Mouse (Mus musculus) forebrain, embryonic 14.5 days (tissue): ENCODE data around the gene Gm12184. TPM values are rescaled to one million over a fixed set of nuclear protein-coding genes. Genes with fewer than 3 reads are reported as not detected.
"Not testable (repeated sequence)": the region's sequence is repeated elsewhere in the genome, so short reads cannot be mapped to it uniquely, and the experiment has no call there.

Experiments used
- ATAC-seq: fragments of 200-750 bp; cut with Nextera tagmentation; 2 replicates; pipeline ENCODE4 v1.8.0; 2017; ENCODE audit warnings: mild to moderate bottlenecking, moderate library complexity
- DNase-seq: peaks from one replicate; pipeline ENCODE4 v3.0.0-alpha.2; 2015; ENCODE audit warnings: low spot score
- H3K27ac ChIP-seq: fragments of 300-500 bp; sonication (generic); 2 replicates; pipeline ENCODE4 v1.5.1; 2014; ENCODE audit warnings: low read depth, mild to moderate bottlenecking, control low read depth, low read length, moderate library complexity
- H3K27me3 ChIP-seq: fragments of 300-500 bp; sonication (generic); replicated peaks from 2 replicates; pipeline ENCODE4 v1.6.1; 2014; ENCODE audit warnings: low read length, control low read depth, mixed read lengths; ENCODE audit not compliant: control insufficient read depth, insufficient read depth
- H3K36me3 ChIP-seq: fragments of 300-500 bp; sonication (generic); 2 replicates; pipeline ENCODE4 v1.6.1; 2014; ENCODE audit warnings: low read length, control low read depth; ENCODE audit not compliant: control insufficient read depth, insufficient read depth
- H3K4me1 ChIP-seq: fragments of 300-500 bp; sonication (generic); 2 replicates; pipeline ENCODE4 v1.6.1; 2014; ENCODE audit warnings: antibody characterized with exemption, low read length, control low read depth; ENCODE audit not compliant: control insufficient read depth, insufficient read depth
- H3K4me2 ChIP-seq: fragments of 300-500 bp; sonication (generic); 2 replicates; pipeline ENCODE4 v1.6.1; 2014; ENCODE audit warnings: mild to moderate bottlenecking, control low read depth, low read length
- H3K4me3 ChIP-seq: fragments of 300-500 bp; sonication (generic); 2 replicates; pipeline ENCODE4 v1.5.1; 2014; ENCODE audit warnings: low read depth, low read length, control low read depth
- H3K9ac ChIP-seq: fragments of 300-500 bp; sonication (generic); 2 replicates; pipeline ENCODE4 v1.6.1; 2014; ENCODE audit warnings: mild to moderate bottlenecking, low read length, control low read depth, moderate library complexity
- H3K9me3 ChIP-seq: fragments of 300-500 bp; sonication (generic); replicated peaks from 2 replicates; pipeline ENCODE4 v1.6.1; 2016; ENCODE audit warnings: low read length, control low read depth, mixed read lengths; ENCODE audit not compliant: control insufficient read depth
- WGBS: fragments of 180-500 bp; shearing (Covaris S2); extraction: QIAGEN DNeasy Blood & Tissue Kit; methylation state at CpG from one replicate; pipeline ENCODE4 v1.1.7; 2014; 5-methylcytosine and 5-hydroxymethylcytosine counted together
- polyA plus RNA-seq: library from polyadenylated mRNA; unstranded; fragments of >200 nt; fragmentation: Nextera tagmentation; extraction: Ambion mirVana; gene quantifications from 2 replicates; pipeline ENCODE4 v1.2.1, GENCODE M21; 2014

The Gm12184 gene
- polyA plus RNA-seq, 1 experiment from 2014 or later = 3.5 TPM

- H3K4me3 ChIP-seq = no peak overlapping the region
- ATAC-seq = no peak
- no peak overlapping the region for H3K27ac ChIP-seq
- no peak for DNase-seq
- H3K27me3 ChIP-seq = no peaks in the 10 kb centered on the region
- WGBS = 84% methylated on average over 4 of the region's 4 CpGs
- no peak overlapping the region for H3K9ac ChIP-seq
- H3K36me3 ChIP-seq = no peaks in the 10 kb centered on the region
- no peaks in the 10 kb centered on the region for H3K9me3 ChIP-seq
- H3K4me1 ChIP-seq = peaks cover 12% of the 10 kb centered on the region
- H3K4me2 ChIP-seq = no peak overlapping the region
Observed at GRCm38 (mm10) chr11:48851270-48851995, 25.0 kb upstream of the Gm12184 start.

- Histone ChIP-seq H3K4me1 (peaks cover 12% of the 10 kb centered on the region), H3K27me3 (no peaks in the 10 kb centered on the region), H3K4me3 (no peak overlapping the region), H3K9ac (no peak overlapping the region), H3K27ac (no peak overlapping the region), H3K36me3 (no peaks in the 10 kb centered on the region), H3K9me3 (no peaks in the 10 kb centered on the region), H3K4me2 (no peak overlapping the region)
- DNase-seq = no peak
- ATAC-seq = no peak
- WGBS = 35% methylated on average over 2 of the region's 2 CpGs
Observed at GRCm38 (mm10) chr11:48850240-48850639, 23.8 kb upstream of the Gm12184 start.

- Histone ChIP-seq H3K9me3 (no peaks in the 10 kb centered on the region), H3K4me1 (no peaks in the 10 kb centered on the region), H3K4me2 (no peak overlapping the region), H3K27ac (no peak overlapping the region), H3K36me3 (no peaks in the 10 kb centered on the region), H3K27me3 (no peaks in the 10 kb centered on the region), H3K4me3 (no peak overlapping the region), H3K9ac (no peak overlapping the region)
- WGBS = 54% methylated on average over 5 of the region's 5 CpGs
- DNase-seq (no peak), ATAC-seq (no peak)
Observed at GRCm38 (mm10) chr11:48846881-48847280, 20.4 kb upstream of the Gm12184 start.

- not testable (repeated sequence) for ATAC-seq, H3K4me3 ChIP-seq, H3K4me2 ChIP-seq, H3K9ac ChIP-seq, H3K4me1 ChIP-seq, DNase-seq, H3K27me3 ChIP-seq, H3K36me3 ChIP-seq, H3K27ac ChIP-seq, H3K9me3 ChIP-seq
- WGBS = 78% methylated on average over 2 of the region's 2 CpGs
Observed at GRCm38 (mm10) chr11:48846362-48846761, 19.9 kb upstream of the Gm12184 start.

DNA sequence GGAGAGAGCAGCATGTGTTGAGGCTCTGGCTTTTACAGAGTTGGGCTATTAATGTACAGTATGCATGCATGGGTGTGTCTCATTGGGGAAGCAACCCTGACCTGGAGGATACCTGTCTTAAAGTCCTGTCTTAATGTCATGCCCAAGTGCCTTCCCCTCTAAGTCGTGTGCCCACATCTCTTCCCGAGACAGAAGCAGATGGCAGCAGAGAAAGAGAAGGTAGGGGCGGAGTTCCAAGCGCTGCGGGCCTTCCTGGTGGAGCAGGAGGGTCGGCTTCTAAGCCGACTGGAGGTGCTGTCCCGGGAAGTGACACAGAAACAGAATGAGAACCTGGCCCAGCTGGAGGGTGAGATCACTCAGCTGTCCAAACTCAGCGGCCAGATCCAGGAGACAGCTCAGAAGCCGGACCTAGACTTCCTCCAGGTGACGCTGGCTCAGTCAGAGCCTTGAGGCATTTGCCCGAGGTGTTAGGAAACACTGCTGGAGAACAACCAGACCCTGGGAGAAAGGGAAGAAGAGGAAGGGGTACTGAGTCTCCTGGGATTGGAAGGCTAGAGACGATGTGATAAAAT lies 18.9 kb upstream of the Gm12184 start:
- no peaks in the 10 kb centered on the region for H3K4me1 ChIP-seq
- no peak overlapping the region for H3K4me3 ChIP-seq
- no peak overlapping the region for H3K27ac ChIP-seq
- 39% methylated on average over 13 of the region's 13 CpGs for WGBS
- ATAC-seq = no peak
- H3K27me3 ChIP-seq = no peaks in the 10 kb centered on the region
- no peak overlapping the region for H3K4me2 ChIP-seq
- no peak for DNase-seq
- no peaks in the 10 kb centered on the region for H3K9me3 ChIP-seq
- H3K9ac ChIP-seq = no peak overlapping the region
- no peaks in the 10 kb centered on the region for H3K36me3 ChIP-seq

DNA sequence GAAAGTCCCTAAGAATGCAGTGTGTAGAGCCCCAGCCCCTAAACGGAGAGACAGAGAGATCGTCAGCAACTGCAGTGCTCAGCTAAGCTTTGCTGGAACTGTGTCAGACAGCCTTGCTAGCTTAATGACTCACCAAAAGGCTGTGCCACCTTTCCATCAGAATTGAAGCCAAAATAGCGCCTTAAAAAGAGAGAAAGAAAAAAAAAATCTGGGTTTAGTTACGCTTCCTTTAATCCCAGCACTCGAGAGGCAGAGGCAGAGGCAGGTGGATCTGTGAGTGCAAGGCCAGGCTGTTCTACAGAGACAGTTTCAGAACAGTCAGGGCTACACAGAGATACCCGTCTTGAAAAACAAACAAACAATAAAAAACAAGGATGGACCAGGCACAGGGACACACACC lies 17.9 kb upstream of the Gm12184 start:
- H3K9ac ChIP-seq = no peak overlapping the region
- no peak overlapping the region for H3K4me3 ChIP-seq
- no peak overlapping the region for H3K4me2 ChIP-seq
- ATAC-seq (no peak), DNase-seq (no peak)
- no peaks in the 10 kb centered on the region for H3K9me3 ChIP-seq
- H3K27ac ChIP-seq = no peak overlapping the region
- H3K27me3 ChIP-seq = no peaks in the 10 kb centered on the region
- 53% methylated on average over 6 of the region's 6 CpGs for WGBS
- H3K4me1 ChIP-seq = no peaks in the 10 kb centered on the region
- H3K36me3 ChIP-seq = no peaks in the 10 kb centered on the region

DNA sequence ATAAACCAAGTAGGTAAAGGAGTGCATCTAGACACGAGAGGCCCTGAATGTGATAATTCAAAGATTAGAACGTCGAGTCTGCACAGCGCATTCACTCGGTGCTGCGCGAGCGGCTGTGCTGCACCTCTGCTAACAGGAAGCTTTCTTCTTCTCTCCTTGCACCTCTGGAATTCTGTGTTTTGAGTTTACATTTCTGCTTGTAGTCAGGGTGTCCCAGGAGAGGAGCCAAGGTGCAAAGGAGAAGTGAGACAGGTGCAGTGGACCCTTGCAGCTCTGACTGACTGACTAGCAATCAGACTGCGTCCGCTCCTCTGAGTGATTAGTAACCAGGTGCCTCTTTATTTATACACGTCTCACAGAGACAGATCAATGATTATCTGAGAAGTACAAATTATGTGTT lies 16.7 kb upstream of the Gm12184 start:
- H3K4me3 ChIP-seq = no peak overlapping the region
- H3K36me3 ChIP-seq = no peaks in the 10 kb centered on the region
- no peak overlapping the region for H3K9ac ChIP-seq
- H3K9me3 ChIP-seq = no peaks in the 10 kb centered on the region
- H3K4me1 ChIP-seq = peaks cover 2% of the 10 kb centered on the region; the same call in 1 of the 2 replicates
- no peak overlapping the region for H3K4me2 ChIP-seq
- ATAC-seq (no peak), DNase-seq (no peak)
- H3K27ac ChIP-seq = no peak overlapping the region
- WGBS = 79% methylated on average over 11 of the region's 11 CpGs
- H3K27me3 ChIP-seq = no peaks in the 10 kb centered on the region

GRCm38 (mm10) chr11:48842378-48842792 lies 15.9 kb upstream of the Gm12184 start:
- DNase-seq (no peak), ATAC-seq (no peak)
- Histone ChIP-seq H3K36me3 (no peaks in the 10 kb centered on the region), H3K4me3 (no peak overlapping the region), H3K4me1 (peaks cover 4% of the 10 kb centered on the region; the same call in 1 of the 2 replicates), H3K27me3 (no peaks in the 10 kb centered on the region), H3K27ac (no peak overlapping the region), H3K4me2 (no peak overlapping the region), H3K9me3 (no peaks in the 10 kb centered on the region), H3K9ac (no peak overlapping the region)
- 80% methylated on average over 4 of the region's 4 CpGs for WGBS

DNA sequence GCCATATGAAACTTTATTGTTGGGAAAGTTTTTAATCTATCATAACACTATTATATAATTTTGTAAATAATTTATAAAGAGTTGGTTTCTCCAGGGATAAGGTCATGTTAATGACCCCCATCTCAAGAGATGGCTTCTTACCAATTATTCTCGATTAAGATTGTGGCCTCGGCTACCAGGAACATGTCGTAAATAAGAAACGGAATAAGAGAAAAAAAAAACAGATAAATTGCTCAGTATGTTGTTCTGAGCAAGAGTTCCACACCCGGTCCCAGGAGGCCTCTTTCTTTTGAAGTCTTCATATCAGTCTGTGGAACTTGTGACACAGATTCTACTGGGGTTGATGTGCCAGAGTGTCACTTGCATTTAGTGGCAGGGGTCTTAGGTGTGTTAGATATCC lies 14.8 kb upstream of the Gm12184 start:
- 90% methylated on average over 5 of the region's 5 CpGs for WGBS
- no peak for ATAC-seq
- no peak overlapping the region for H3K27ac ChIP-seq

More for the DNA sequence above, 14.8 kb upstream of the Gm12184 start:
- no peaks in the 10 kb centered on the region for H3K36me3 ChIP-seq
- H3K4me2 ChIP-seq = no peak overlapping the region
- H3K4me1 ChIP-seq = peaks cover 4% of the 10 kb centered on the region; the same call in 1 of the 2 replicates
- H3K4me3 ChIP-seq = no peak overlapping the region
- no peaks in the 10 kb centered on the region for H3K27me3 ChIP-seq
- DNase-seq = no peak
- no peaks in the 10 kb centered on the region for H3K9me3 ChIP-seq
- no peak overlapping the region for H3K9ac ChIP-seq
